Mouse (Mus musculus) cortical plate, adult 2 months (tissue): ENCODE data around the gene Nfe2. TPM values are rescaled to one million over a fixed set of nuclear protein-coding genes. Genes with fewer than 3 reads are reported as not detected.

Experiments
- H3K27ac ChIP-seq: fragments of 200-500 bp; 2 replicates; pipeline ENCODE4 v1.5.1; 2012; ENCODE audit warnings: low read length, control low read depth, inconsistent platforms; ENCODE audit not compliant: insufficient read depth
- H3K4me1 ChIP-seq: fragments of 200-500 bp; 2 replicates; pipeline ENCODE4 v1.6.1; 2011; ENCODE audit warnings: low read length; ENCODE audit not compliant: control insufficient read depth, insufficient read depth
- H3K4me3 ChIP-seq: fragments of 200-500 bp; 2 replicates; pipeline ENCODE4 v1.5.1; 2011; ENCODE audit warnings: mild to moderate bottlenecking, low read length, control low read depth; ENCODE audit not compliant: insufficient read depth
- CTCF ChIP-seq: fragments of 200-500 bp; IDR thresholded peaks from 2 replicates; pipeline ENCODE4 v1.5.1; 2011; ENCODE audit warnings: mild to moderate bottlenecking, control low read depth, low read length; ENCODE audit not compliant: insufficient read depth; ENCODE audit errors: extremely low read depth
- POLR2A ChIP-seq: fragments of 200-500 bp; IDR thresholded peaks from 2 replicates; pipeline ENCODE4 v1.6.1; 2011; ENCODE audit warnings: mild to moderate bottlenecking, low read length, control low read depth; ENCODE audit not compliant: insufficient read depth; ENCODE audit errors: extremely low read depth
- polyA plus RNA-seq: library from polyadenylated mRNA; depleted of rRNA; stranded (reverse); fragments of >200 nt; gene quantifications from 2 replicates; pipeline ENCODE4 v1.2.3, GENCODE M21; 2012

Gene Nfe2
- polyA plus RNA-seq, 1 experiment = 0.21 TPM

GRCm38 (mm10) chr15:103301046-103301445 is 42.8 kb upstream of the Nfe2 start:
- peak overlapping the region; percentile 69; the same call in 1 of the 2 replicates for H3K27ac ChIP-seq
- TF ChIP-seq POLR2A (no peak), CTCF (no peak)
- no peak overlapping the region for H3K4me3 ChIP-seq
- H3K4me1 ChIP-seq = peaks cover 20% of the 10 kb centered on the region

- Histone ChIP-seq H3K4me3 (no peak overlapping the region; the same call in 1 of the 2 replicates), H3K4me1 (peaks cover 20% of the 10 kb centered on the region), H3K27ac (peak overlapping the region; percentile 69)
- TF ChIP-seq CTCF = no peak
- TF ChIP-seq POLR2A = no peak
Measured at GRCm38 (mm10) chr15:103300560-103300959, 42.4 kb upstream of the Nfe2 start.

GRCm38 (mm10) chr15:103300067-103300471 is 41.9 kb upstream of the Nfe2 start:
- no peak for TF ChIP-seq POLR2A
- no peak for TF ChIP-seq CTCF
- peak overlapping the region; percentile 69 for H3K27ac ChIP-seq
- H3K4me1 ChIP-seq = peaks cover 20% of the 10 kb centered on the region
- peak overlapping the region; percentile 20 for H3K4me3 ChIP-seq

GRCm38 (mm10) chr15:103299644-103300043 is 41.4 kb upstream of the Nfe2 start:
- peak overlapping the region; percentile 69 for H3K27ac ChIP-seq
- H3K4me1 ChIP-seq = peaks cover 20% of the 10 kb centered on the region
- TF ChIP-seq CTCF = no peak
- TF ChIP-seq POLR2A = no peak
- peak overlapping the region; percentile 20; the same call in 1 of the 2 replicates for H3K4me3 ChIP-seq

- no peak overlapping the region for H3K4me3 ChIP-seq
- peaks cover 15% of the 10 kb centered on the region for H3K4me1 ChIP-seq
- TF ChIP-seq POLR2A (no peak), CTCF (no peak)
- H3K27ac ChIP-seq = peak overlapping the region; percentile 18
Measured at GRCm38 (mm10) chr15:103298861-103299616, 40.8 kb upstream of the Nfe2 start.

GRCm38 (mm10) chr15:103298026-103298425 is 39.8 kb upstream of the Nfe2 start:
- Histone ChIP-seq H3K4me1 (peaks cover 14% of the 10 kb centered on the region), H3K4me3 (no peak overlapping the region), H3K27ac (no peak overlapping the region)
- TF ChIP-seq POLR2A = no peak
- no peak for TF ChIP-seq CTCF

GRCm38 (mm10) chr15:103297313-103297712 is 39.1 kb upstream of the Nfe2 start:
- no peak overlapping the region for H3K27ac ChIP-seq
- peaks cover 15% of the 10 kb centered on the region for H3K4me1 ChIP-seq
- TF ChIP-seq CTCF = no peak
- TF ChIP-seq POLR2A = no peak
- H3K4me3 ChIP-seq = no peak overlapping the region

GRCm38 (mm10) chr15:103295851-103296250 is 37.6 kb upstream of the Nfe2 start:
- peaks cover 15% of the 10 kb centered on the region for H3K4me1 ChIP-seq
- no peak for TF ChIP-seq POLR2A
- TF ChIP-seq CTCF = no peak
- no peak overlapping the region for H3K27ac ChIP-seq
- H3K4me3 ChIP-seq = no peak overlapping the region

- TF ChIP-seq CTCF (no peak), POLR2A (no peak)
- H3K4me1 ChIP-seq = peaks cover 15% of the 10 kb centered on the region
- H3K27ac ChIP-seq = no peak overlapping the region
- H3K4me3 ChIP-seq = no peak overlapping the region
Measured at GRCm38 (mm10) chr15:103294649-103295048, 36.4 kb upstream of the Nfe2 start.

GRCm38 (mm10) chr15:103293375-103293774 is 35.2 kb upstream of the Nfe2 start:
- H3K4me1 ChIP-seq = peaks cover 8% of the 10 kb centered on the region
- TF ChIP-seq POLR2A = no peak
- no peak for TF ChIP-seq CTCF
- no peak overlapping the region for H3K4me3 ChIP-seq
- no peak overlapping the region for H3K27ac ChIP-seq
